Mouse (Mus musculus) brain, embryonic 18.5 days (tissue): Measurements from ENCODE around the gene Gba.
"Not testable (repeated sequence)": the region's sequence is repeated elsewhere in the genome, so short reads cannot be mapped to it uniquely, and the experiment has no call there.

Source experiments
- DNase-seq: peaks from one replicate; pipeline ENCODE4 v3.0.0-alpha.2; 2012; ENCODE audit warnings: low read depth, low spot score

Gba gene

DNA sequence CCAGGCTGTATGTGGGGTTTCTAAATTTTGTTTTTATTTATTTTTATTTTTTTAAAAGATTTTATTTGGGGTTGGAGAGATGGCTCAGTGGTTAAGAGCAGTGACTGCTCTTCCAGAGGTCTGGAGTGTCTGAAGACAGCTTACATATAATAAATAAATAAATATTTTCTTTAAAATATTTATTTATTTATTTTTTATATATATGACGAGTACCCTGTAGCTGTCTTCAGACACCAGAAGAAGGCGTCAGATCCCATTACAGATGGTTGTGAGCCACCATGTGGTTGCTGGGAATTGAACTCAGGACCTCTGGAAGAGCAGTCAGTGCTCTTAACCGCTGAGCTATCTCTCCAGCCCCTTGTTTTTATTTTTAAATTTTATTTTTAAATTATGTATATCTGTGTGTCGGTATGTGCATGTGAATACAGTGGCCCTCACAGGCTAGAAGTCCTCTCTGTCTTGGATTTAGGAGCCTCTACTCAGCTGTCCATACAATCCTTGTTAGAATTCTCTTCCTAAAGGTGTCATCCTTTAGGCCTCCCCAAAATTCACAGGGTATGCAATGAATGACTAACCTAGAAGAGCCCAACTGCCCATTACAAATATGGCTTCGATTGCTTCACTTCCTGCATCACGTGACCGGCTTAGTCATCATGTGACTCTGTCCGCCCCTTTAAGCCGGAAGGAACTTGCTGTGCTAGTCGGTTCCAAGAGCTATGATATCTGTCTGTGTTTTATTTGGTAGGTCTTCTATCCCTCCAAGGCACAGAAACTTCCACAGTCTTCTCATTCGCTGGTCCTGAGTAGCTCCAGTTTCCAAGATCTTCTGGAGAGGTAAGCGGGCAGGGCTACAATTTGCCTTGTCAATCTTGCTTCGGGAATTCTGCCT lies at the start of gene Gba:
TSS of gene Gba (plus strand) at position 676 of the 889 bp plus-strand sequence.
- DNase-seq = peak; percentile 86

DNA sequence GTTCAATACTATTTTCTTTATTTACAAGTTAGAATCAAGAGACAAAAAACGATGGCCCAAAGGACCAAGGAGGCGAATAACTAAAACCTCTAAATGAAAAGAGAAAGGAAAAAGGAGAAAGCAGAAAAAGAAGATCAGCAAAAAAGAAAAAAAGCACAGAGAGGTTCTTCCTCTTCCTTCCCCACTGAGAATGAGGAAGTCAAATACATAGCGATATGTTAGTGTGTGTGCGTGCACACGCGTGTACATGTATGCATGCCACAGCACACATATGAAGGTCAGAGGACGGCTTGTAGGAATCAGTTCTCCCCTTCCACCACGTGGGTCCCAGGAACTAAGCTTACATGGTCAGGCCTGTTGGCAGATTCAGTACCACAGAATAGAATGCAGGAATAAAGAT lies 45.8 kb upstream of the Gba start:
- no peak for DNase-seq

GRCm38 (mm10) chr3:89158651-89159050 lies 44.1 kb upstream of the Gba start:
- DNase-seq = no peak

GRCm38 (mm10) chr3:89159211-89159610 lies 43.5 kb upstream of the Gba start:
- no peak for DNase-seq

DNA sequence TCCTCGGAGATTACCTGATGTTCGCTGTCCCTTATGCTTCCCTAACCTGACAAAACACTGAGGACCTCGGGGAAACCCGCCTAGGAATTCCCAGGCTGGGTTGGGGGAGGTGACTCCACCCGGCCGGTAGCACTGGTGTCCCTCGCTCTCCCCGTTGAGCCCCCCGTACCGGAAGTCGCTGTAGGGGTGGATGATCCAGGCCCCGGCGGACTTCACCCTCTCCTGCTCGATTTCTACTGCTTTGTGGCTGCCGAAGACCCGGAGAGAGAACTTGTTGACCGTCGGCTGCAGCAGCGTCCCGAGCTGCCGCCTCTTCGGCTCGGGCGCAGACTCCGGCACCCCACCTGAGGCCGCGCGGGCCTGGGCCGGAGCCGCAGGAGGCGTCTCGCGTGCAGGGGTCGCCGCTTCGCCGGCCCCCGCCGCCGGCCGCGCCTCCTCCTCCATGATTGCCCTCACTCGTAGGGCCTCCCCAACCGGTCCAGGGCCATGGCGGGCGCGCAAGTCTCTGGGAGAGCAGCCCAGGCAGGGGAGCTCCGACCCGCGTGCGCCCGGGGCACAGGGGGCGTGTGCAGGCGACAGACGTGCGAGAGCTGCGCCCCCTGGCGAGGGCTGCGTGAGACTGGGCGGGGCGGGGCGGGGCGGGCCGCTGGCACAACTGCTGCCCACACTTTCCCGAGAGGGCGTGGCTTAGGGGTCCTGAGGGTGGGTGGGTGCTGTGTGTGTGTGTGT lies 42.9 kb upstream of the Gba start, which contains the start of gene Hcn3:
TSS of gene Hcn3 (minus strand) at position 581 of the 729 bp plus-strand sequence.
- DNase-seq = no peak

DNA sequence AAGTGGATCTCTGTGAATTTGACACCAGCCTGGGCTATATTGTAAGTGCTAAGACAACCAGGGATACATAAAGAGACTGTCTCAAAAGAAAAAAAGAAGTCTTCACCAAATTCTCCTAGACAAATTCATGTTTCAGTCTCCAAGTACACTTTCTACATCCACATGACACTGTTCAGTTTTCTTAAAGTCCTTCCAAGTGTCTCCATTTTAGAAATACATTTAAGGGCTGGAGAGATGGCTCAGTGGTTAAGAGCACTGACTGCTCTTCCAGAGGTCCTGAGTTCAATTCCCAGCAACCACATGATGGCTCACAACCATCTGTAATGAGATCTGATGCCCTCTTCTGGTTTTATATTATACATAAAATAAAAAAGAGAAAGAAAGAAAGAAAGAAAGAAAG lies 41.5 kb upstream of the Gba start:
- DNase-seq = not testable (repeated sequence)

DNA sequence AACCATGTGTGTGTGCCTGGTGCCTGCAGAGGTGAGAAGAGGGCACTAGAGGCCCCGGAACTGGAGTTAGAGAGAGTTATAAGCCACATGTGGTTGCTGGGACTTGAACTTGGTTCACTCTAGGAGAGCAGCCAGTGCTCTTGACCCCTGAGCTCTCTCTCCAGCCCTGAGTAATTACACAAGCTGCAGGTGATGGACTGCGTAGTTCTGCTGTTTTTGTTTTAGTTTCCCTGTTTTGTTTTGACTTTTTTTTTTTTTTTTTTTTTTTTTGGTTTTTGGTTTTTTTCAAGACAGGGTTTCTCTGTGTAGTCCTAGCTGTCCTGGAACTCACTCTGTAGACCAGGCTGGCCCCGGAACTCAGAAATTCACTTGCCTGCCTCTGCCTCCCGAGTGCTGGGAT lies 40.9 kb upstream of the Gba start:
- DNase-seq = no peak

DNA sequence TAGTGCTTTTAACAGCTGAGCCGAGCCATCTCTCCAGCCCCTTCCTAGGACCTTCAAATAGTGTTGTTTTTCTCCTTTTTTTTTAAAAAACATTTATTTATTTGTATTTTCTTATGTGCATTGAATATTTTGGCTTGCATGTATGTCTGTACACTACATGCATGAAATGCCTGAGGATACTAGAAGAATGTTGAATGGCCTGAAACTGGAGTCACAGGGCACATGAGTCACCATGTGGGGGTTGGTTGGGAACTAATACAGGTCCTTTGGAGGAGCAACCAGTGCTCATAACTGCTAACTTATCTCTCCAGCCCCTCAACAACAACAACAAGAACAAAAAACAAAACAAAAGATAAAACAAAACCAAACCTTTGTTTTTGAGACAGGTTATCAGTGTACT lies 39.6 kb upstream of the Gba start:
- DNase-seq = no peak

DNA sequence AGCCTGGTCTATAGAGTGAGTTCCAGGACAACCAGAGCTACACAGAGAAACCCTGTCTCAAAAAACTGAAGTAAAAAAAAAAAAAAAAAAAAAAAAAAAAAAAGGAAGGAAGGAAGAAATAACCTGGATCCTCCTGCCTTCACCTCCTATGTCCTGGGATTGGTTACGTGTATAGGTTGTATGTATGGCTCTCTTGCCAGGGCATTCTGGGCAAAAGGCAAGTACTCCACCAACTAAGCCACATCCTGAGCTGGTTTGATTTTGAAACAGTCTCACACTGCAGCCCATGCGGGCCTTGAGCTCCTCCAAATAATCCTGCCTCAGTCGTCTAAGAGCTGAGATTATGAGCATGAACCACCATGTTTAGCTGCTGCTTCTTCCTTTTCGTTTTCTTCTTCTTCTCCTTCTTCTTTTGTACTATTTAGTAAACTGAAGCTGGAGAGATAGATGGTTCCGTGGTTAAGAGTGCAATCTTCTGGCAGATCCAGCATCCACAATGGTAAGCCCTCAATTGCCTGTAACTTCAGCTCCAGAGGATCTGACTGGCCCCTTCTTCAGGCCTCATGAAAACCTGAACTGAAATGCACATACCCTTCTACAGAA lies 39.0 kb upstream of the Gba start:
- no peak for DNase-seq

GRCm38 (mm10) chr3:89164506-89165267 lies 38.0 kb upstream of the Gba start, which contains the start of gene Clk2:
Gene Clk2, plus strand, starts transcription at chr3:89164795.
- DNase-seq = peak; percentile 75

- DNase-seq = no peak
Observed at GRCm38 (mm10) chr3:89165268-89165870, 37.4 kb upstream of the Gba start.

- no peak for DNase-seq
Observed at GRCm38 (mm10) chr3:89166945-89167344, 35.8 kb upstream of the Gba start.

- DNase-seq = no peak
Observed at GRCm38 (mm10) chr3:89174844-89175243, 27.9 kb upstream of the Gba start.

GRCm38 (mm10) chr3:89175544-89175943 lies 27.2 kb upstream of the Gba start:
- no peak for DNase-seq

- DNase-seq = no peak
Observed at GRCm38 (mm10) chr3:89176421-89176820, 26.3 kb upstream of the Gba start.

- peak; percentile 96 for DNase-seq
Observed at GRCm38 (mm10) chr3:89177242-89178106, 25.3 kb upstream of the Gba start, which contains the start of gene Scamp3. Gene Scamp3, plus strand, starts transcription at chr3:89177473.

DNA sequence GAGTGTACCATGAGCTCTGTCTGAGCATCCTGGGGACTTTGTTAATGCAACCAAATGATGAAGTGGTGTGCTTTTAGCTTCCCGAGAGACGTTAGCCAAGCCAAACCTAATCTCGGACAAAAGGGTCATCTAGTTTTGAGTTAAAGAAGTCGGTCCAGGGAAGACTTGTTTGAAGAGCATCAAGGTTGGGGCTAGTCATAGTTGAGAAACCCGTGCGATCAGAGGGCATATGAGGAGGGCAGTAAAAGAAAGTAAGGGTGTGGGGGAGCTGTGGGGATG lies 24.7 kb upstream of the Gba start:
- no peak for DNase-seq

DNA sequence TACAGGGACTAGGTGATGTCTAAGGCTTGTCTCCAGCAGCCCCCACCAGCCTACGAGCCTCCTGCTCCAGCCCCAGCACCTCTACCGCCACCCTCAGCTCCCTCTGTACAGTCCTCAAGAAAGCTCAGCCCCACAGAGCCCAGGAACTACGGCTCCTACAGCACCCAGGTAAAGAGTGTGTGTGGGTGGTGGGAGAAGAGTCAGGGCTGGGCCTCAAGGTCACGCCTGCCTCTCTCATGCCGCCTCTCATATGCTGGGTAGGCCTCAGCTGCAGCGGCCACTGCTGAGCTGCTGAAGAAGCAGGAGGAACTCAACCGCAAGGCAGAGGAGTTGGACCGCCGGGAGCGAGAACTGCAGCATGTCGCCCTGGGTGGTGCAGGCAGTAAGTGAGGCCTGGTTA lies 23.7 kb upstream of the Gba start:
- DNase-seq = no peak

- no peak for DNase-seq
Observed at GRCm38 (mm10) chr3:89181749-89182500, 20.8 kb upstream of the Gba start.
